Mouse (Mus musculus): ENCODE results near the gene Rabggta. TPM values are rescaled to one million over a fixed set of nuclear protein-coding genes. Genes with fewer than 3 reads are reported as not detected.
A peak's percentile ranks its signal among the peaks of the same experiment; 100 is the strongest.

Rabggta gene
- polyA plus RNA-seq, 1 experiment from 2014 or later, result 36.9 TPM

- peak; percentile 16 for ATAC-seq
- Histone ChIP-seq H3K9ac (ENCODE audit: low read depth, low read length) (peak overlapping the region; percentile 82), H3K27ac (ENCODE audit: low read length) (no peak overlapping the region), H3K27me3 (replicated peaks; ENCODE audit: control insufficient read depth, insufficient read depth, low read length) (no peaks in the 10 kb centered on the region), H3K4me3 (ENCODE audit: low read length) (peak overlapping the region; percentile 81), H3K9me3 (ENCODE audit: control insufficient read depth, low read length) (no peaks in the 10 kb centered on the region), H3K36me3 (ENCODE audit: control insufficient read depth, insufficient read depth, low read length) (peaks cover 16% of the 10 kb centered on the region), H3K4me2 (ENCODE audit: low read depth, low read length) (peak overlapping the region; percentile 42), H3K4me1 (ENCODE audit: control insufficient read depth, insufficient read depth, low read length) (peaks cover 5% of the 10 kb centered on the region; the same call in 1 of the 2 replicates)
- 11% methylated on average over 3 of the region's 3 CpGs for WGBS
These were observed 40.0 kb downstream of the Rabggta start for GRCm38 (mm10) chr14:55682118-55682493.

DNA sequence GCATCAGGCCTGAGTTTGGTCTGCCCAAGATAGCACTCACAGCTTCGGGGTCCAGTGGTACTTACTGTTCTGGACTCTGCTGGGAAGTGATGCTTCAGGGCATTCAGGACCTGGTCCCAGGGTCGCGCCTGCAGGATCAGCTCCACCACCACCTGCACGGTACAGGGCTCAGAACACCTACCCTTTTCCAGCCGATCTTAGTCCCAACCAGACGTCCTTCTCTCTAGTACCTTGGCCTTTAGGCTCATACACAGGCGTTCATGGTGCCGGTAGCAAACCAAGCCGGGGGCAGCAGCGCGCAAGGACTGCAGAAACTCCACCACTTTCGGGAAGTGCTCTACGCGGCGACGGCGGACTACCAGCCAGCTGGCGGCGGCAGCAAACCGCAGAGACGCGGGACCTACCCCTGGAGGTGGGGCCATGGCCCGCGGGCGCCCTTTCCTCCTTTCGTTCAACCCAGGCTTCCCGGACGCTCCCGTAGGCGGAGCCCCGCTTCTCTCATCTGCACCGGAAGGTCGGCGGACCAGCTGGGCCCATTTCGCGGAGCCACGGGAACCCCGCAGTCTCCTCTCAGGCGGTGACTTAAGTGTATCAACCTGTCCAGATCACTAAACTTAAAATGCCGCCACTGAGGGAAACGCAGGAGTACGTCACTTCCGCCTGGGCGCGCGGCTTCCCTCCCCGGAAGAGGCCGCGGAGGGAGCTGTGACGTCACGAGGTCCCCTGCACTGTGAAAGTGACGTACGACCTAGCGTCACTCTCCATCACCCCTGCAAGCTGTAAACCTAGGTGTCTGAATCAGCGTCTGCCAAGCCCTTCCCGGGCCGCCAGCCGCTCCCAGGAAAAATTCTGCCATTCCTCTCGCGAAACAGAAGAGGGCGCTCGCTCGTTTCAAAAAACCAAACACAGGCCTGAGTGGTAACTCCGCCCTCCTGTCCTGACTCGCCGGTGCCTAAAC is 40.6 kb downstream of the Rabggta start, which contains the start of gene Tinf2:
Gene Tinf2, minus strand, starts transcription at position 661 of the 958 bp plus-strand sequence.
- ATAC-seq, result peak; percentile 98
- under 1% methylated on average over 66 of the region's 66 CpGs for WGBS
- Histone ChIP-seq H3K36me3 (ENCODE audit: control insufficient read depth, insufficient read depth, low read length) (peaks cover 16% of the 10 kb centered on the region), H3K27me3 (replicated peaks; ENCODE audit: control insufficient read depth, insufficient read depth, low read length) (no peaks in the 10 kb centered on the region), H3K9ac (ENCODE audit: low read depth, low read length) (peak within 1 kb of the TSS; percentile 82), H3K4me1 (ENCODE audit: control insufficient read depth, insufficient read depth, low read length) (peaks cover 5% of the 10 kb centered on the region; the same call in 1 of the 2 replicates), H3K9me3 (ENCODE audit: control insufficient read depth, low read length) (no peaks in the 10 kb centered on the region), H3K4me2 (ENCODE audit: low read depth, low read length) (peak within 1 kb of the TSS; percentile 82), H3K27ac (ENCODE audit: low read length) (peak within 1 kb of the TSS; percentile 91), H3K4me3 (ENCODE audit: low read length) (peak within 1 kb of the TSS; percentile 81)

- H3K36me3 ChIP-seq (ENCODE audit: control insufficient read depth, insufficient read depth, low read length), result peaks cover 16% of the 10 kb centered on the region
- WGBS, result 84% methylated on average over 4 of the region's 4 CpGs
- no peak overlapping the region for H3K9ac ChIP-seq (ENCODE audit: low read depth, low read length)
- peaks cover 9% of the 10 kb centered on the region for H3K4me1 ChIP-seq (ENCODE audit: control insufficient read depth, insufficient read depth, low read length)
- ATAC-seq, result no peak
- H3K27ac ChIP-seq (ENCODE audit: low read length), result no peak overlapping the region
- no peaks in the 10 kb centered on the region for H3K27me3 ChIP-seq (replicated peaks; ENCODE audit: control insufficient read depth, insufficient read depth, low read length)
- no peak overlapping the region for H3K4me3 ChIP-seq (ENCODE audit: low read length)
- no peaks in the 10 kb centered on the region for H3K9me3 ChIP-seq (ENCODE audit: control insufficient read depth, low read length)
- H3K4me2 ChIP-seq (ENCODE audit: low read depth, low read length), result no peak overlapping the region
These were observed 44.4 kb downstream of the Rabggta start for GRCm38 (mm10) chr14:55677615-55678014.

DNA sequence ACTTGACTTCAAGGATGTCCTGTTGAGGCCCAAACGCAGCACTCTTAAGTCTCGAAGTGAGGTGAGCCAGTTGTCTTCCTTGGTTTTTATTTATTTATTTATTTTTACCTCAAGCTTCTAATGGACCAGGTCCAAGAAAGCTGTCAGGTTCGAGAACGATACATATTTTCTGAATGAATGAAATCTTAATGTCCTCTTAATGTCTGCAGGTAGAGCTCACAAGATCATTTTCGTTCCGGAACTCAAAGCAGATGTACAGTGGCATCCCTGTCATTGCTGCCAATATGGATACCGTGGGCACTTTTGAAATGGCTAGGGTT is 49.4 kb downstream of the Rabggta start:
- Histone ChIP-seq H3K9me3 (ENCODE audit: control insufficient read depth, low read length) (no peaks in the 10 kb centered on the region), H3K27me3 (replicated peaks; ENCODE audit: control insufficient read depth, insufficient read depth, low read length) (no peaks in the 10 kb centered on the region), H3K4me2 (ENCODE audit: low read depth, low read length) (peak overlapping the region; percentile 77), H3K9ac (ENCODE audit: low read depth, low read length) (peak overlapping the region; percentile 68), H3K36me3 (ENCODE audit: control insufficient read depth, insufficient read depth, low read length) (no peaks in the 10 kb centered on the region; the same call in 1 of the 2 replicates), H3K4me1 (ENCODE audit: control insufficient read depth, insufficient read depth, low read length) (peaks cover 14% of the 10 kb centered on the region), H3K4me3 (ENCODE audit: low read length) (peak overlapping the region; percentile 73), H3K27ac (ENCODE audit: low read length) (peak overlapping the region; percentile 79)
- ATAC-seq, result no peak
- WGBS, result 75% methylated on average over 7 of the region's 7 CpGs

DNA sequence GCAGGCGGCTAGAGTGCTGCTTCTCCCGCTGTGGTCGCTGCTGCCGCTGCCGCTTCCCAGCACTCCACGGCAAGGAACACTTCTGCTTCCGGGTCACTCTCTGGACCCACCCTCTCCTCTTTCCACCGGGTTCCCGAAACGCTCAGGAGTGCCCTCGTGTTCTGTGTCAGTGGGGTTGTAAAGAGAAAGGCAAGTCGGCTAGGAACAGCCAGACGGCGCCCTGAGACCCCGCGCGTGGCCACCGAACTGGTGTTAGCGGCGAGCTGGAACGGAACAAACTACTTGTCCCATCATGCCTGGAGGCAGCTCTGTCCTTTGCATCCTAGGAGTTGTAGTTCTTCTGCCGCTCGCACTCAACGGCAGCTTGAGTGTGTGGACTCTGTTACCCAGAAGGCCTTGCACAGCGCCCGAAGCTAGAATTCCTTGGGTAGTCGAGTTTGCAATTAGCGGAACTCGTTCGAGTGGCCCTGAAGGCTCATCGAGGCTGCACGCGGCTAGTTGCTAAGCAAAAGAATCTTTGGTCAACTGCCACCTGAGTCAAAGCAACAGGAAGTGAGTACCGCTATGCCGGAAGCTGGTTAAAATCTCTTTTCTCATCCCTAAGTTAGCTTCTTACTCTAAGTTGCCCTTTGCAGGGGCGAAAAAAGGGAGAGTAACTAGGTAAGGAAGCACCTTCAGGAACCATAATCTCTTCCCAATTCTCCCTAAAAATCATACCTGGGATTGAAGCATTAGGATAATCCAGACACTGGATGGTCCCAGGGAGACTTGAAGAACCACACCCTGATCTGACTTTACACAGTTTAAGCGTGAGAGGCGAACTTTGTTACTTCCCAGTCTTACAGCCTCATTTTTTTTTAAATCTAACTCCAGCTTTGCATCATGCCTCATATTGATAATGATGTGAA is 50.0 kb downstream of the Rabggta start, which contains the start of the genes Gmpr2 and Nedd8:
Gene Gmpr2, plus strand, starts transcription at position 109 of the 908 bp plus-strand sequence.
Gene Nedd8, minus strand, starts transcription at position 292 of the 908 bp plus-strand sequence.
- no peaks in the 10 kb centered on the region for H3K9me3 ChIP-seq (ENCODE audit: control insufficient read depth, low read length)
- peak within 1 kb of the TSS; percentile 73 for H3K4me3 ChIP-seq (ENCODE audit: low read length)
- no peaks in the 10 kb centered on the region; the same call in 1 of the 2 replicates for H3K36me3 ChIP-seq (ENCODE audit: control insufficient read depth, insufficient read depth, low read length)
- no peaks in the 10 kb centered on the region for H3K27me3 ChIP-seq (replicated peaks; ENCODE audit: control insufficient read depth, insufficient read depth, low read length)
- H3K4me1 ChIP-seq (ENCODE audit: control insufficient read depth, insufficient read depth, low read length), result peaks cover 14% of the 10 kb centered on the region
- ATAC-seq, result peak; percentile 99
- WGBS, result under 1% methylated on average over 38 of the region's 38 CpGs
- H3K27ac ChIP-seq (ENCODE audit: low read length), result peak within 1 kb of the TSS; percentile 89
- peak within 1 kb of the TSS; percentile 88 for H3K4me2 ChIP-seq (ENCODE audit: low read depth, low read length)
- peak within 1 kb of the TSS; percentile 89 for H3K9ac ChIP-seq (ENCODE audit: low read depth, low read length)

DNA sequence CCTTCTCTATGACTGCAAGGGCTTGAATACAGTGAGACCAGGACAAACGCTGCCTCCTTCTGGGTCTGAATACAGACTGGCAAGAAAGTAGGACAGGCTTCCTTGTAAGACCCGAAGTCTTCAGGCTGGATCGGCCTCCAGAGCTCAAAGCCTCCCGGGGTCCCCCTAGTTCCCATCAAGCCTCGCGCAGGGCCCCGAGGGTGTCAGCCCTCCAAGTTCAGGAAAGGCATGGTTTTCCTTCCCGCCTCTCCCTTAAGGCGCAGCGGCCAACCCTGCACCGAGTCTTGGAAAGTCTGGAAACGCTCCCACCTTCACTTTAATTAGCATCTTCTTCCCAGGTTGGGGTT is 50.6 kb downstream of the Rabggta start:
- peak; percentile 58 for ATAC-seq
- Histone ChIP-seq H3K27me3 (replicated peaks; ENCODE audit: control insufficient read depth, insufficient read depth, low read length) (no peaks in the 10 kb centered on the region), H3K36me3 (ENCODE audit: control insufficient read depth, insufficient read depth, low read length) (no peaks in the 10 kb centered on the region), H3K4me2 (ENCODE audit: low read depth, low read length) (peak overlapping the region; percentile 88), H3K9me3 (ENCODE audit: control insufficient read depth, low read length) (no peaks in the 10 kb centered on the region), H3K4me3 (ENCODE audit: low read length) (peak overlapping the region; percentile 73), H3K9ac (ENCODE audit: low read depth, low read length) (peak overlapping the region; percentile 89), H3K27ac (ENCODE audit: low read length) (peak overlapping the region; percentile 89), H3K4me1 (ENCODE audit: control insufficient read depth, insufficient read depth, low read length) (peaks cover 14% of the 10 kb centered on the region)
- WGBS, result 0% methylated on average over 12 of the region's 12 CpGs

Other genes starting within 250 kb of the Rabggta start
- 165 and 167 TPM in 2 replicates for gene Dhrs4, start 243.5 kb downstream of the Rabggta start, polyA plus RNA-seq (2015; fragmentation: Nextera tagmentation; extraction: Ambion mirVana)
- 1.0 TPM in 2 replicates for gene Carmil3, start 231.6 kb downstream of the Rabggta start, polyA plus RNA-seq (2015; fragmentation: Nextera tagmentation; extraction: Ambion mirVana)
- 0.61 TPM in 2 replicates for gene Cpne6, start 211.8 kb downstream of the Rabggta start, polyA plus RNA-seq (2015; fragmentation: Nextera tagmentation; extraction: Ambion mirVana)
- not detected in 2 replicates for gene Nrl, start 197.3 kb downstream of the Rabggta start, polyA plus RNA-seq (2015; fragmentation: Nextera tagmentation; extraction: Ambion mirVana)
- 46.2 and 51.8 TPM in 2 replicates for gene Pck2, start 182.0 kb downstream of the Rabggta start, polyA plus RNA-seq (2015; fragmentation: Nextera tagmentation; extraction: Ambion mirVana)
- 102 and 104 TPM in 2 replicates for gene Dcaf11, start 162.3 kb downstream of the Rabggta start, polyA plus RNA-seq (2015; fragmentation: Nextera tagmentation; extraction: Ambion mirVana)
- 2.0 and 2.2 TPM in 2 replicates for gene A730061H03Rik, start 161.9 kb downstream of the Rabggta start, polyA plus RNA-seq (2015; fragmentation: Nextera tagmentation; extraction: Ambion mirVana)
- 0.18 and 0.28 TPM in 2 replicates for gene Fitm1, start 146.6 kb downstream of the Rabggta start, polyA plus RNA-seq (2015; fragmentation: Nextera tagmentation; extraction: Ambion mirVana)
- 217 and 224 TPM in 2 replicates for gene Psme1, start 144.1 kb downstream of the Rabggta start, polyA plus RNA-seq (2015; fragmentation: Nextera tagmentation; extraction: Ambion mirVana)
- gene Emc9, start 137.0 kb downstream of the Rabggta start, polyA plus RNA-seq (2015; fragmentation: Nextera tagmentation; extraction: Ambion mirVana), result 14.0 and 15.6 TPM in 2 replicates
- 347 and 368 TPM in 2 replicates for gene Psme2, start 131.2 kb downstream of the Rabggta start, polyA plus RNA-seq (2015; fragmentation: Nextera tagmentation; extraction: Ambion mirVana)
- gene Rnf31, start 130.6 kb downstream of the Rabggta start, polyA plus RNA-seq (2015; fragmentation: Nextera tagmentation; extraction: Ambion mirVana), result 19.0 and 19.8 TPM in 2 replicates
- 11.6 and 12.9 TPM in 2 replicates for gene Irf9, start 118.7 kb downstream of the Rabggta start, polyA plus RNA-seq (2015; fragmentation: Nextera tagmentation; extraction: Ambion mirVana)
- gene Rec8, start 104.2 kb downstream of the Rabggta start, polyA plus RNA-seq (2015; fragmentation: Nextera tagmentation; extraction: Ambion mirVana), result 13.1 and 13.9 TPM in 2 replicates
- gene Ipo4, start 86.3 kb downstream of the Rabggta start, polyA plus RNA-seq (2015; fragmentation: Nextera tagmentation; extraction: Ambion mirVana), result 65.5 and 71.1 TPM in 2 replicates
- gene Gm49378, start 84.4 kb downstream of the Rabggta start, polyA plus RNA-seq (2015; fragmentation: Nextera tagmentation; extraction: Ambion mirVana), result 0.53 and 0.70 TPM in 2 replicates
- 131 and 133 TPM in 2 replicates for gene Tm9sf1, start 78.5 kb downstream of the Rabggta start, polyA plus RNA-seq (2015; fragmentation: Nextera tagmentation; extraction: Ambion mirVana)
- 1.0 and 1.3 TPM in 2 replicates for gene Tssk4, start 72.1 kb downstream of the Rabggta start, polyA plus RNA-seq (2015; fragmentation: Nextera tagmentation; extraction: Ambion mirVana)
- 65.6 and 70.7 TPM in 2 replicates for gene Mdp1, start 61.8 kb downstream of the Rabggta start, polyA plus RNA-seq (2015; fragmentation: Nextera tagmentation; extraction: Ambion mirVana)
- gene Gmpr2, start 50.3 kb downstream of the Rabggta start, polyA plus RNA-seq (2015; fragmentation: Nextera tagmentation; extraction: Ambion mirVana), result 52.3 and 58.4 TPM in 2 replicates
- 464 and 495 TPM in 2 replicates for gene Nedd8, start 50.1 kb downstream of the Rabggta start, polyA plus RNA-seq (2015; fragmentation: Nextera tagmentation; extraction: Ambion mirVana)
- 32.6 and 37.1 TPM in 2 replicates for gene Tinf2, start 40.4 kb downstream of the Rabggta start, polyA plus RNA-seq (2015; fragmentation: Nextera tagmentation; extraction: Ambion mirVana)
- 0.75 and 1.4 TPM in 2 replicates for gene Tgm1, start 8.3 kb downstream of the Rabggta start, polyA plus RNA-seq (2015; fragmentation: Nextera tagmentation; extraction: Ambion mirVana)
- 151 and 173 TPM in 2 replicates for gene Dhrs1, start 23.4 kb upstream of the Rabggta start, polyA plus RNA-seq (2015; fragmentation: Nextera tagmentation; extraction: Ambion mirVana)
- gene Nop9, start 23.4 kb upstream of the Rabggta start, polyA plus RNA-seq (2015; fragmentation: Nextera tagmentation; extraction: Ambion mirVana), result 28.3 and 33.6 TPM in 2 replicates
- gene Cideb, start 36.2 kb upstream of the Rabggta start, polyA plus RNA-seq (2015; fragmentation: Nextera tagmentation; extraction: Ambion mirVana), result 118 and 152 TPM in 2 replicates
- gene Ltb4r2, start 39.2 kb upstream of the Rabggta start, polyA plus RNA-seq (2015; fragmentation: Nextera tagmentation; extraction: Ambion mirVana), result 0.35 and 0.82 TPM in 2 replicates
- gene Ltb4r1, start 43.7 kb upstream of the Rabggta start, polyA plus RNA-seq (2015; fragmentation: Nextera tagmentation; extraction: Ambion mirVana), result 1.0 and 1.1 TPM in 2 replicates
- gene Adcy4, start 61.8 kb upstream of the Rabggta start, polyA plus RNA-seq (2015; fragmentation: Nextera tagmentation; extraction: Ambion mirVana), result 6.5 and 6.6 TPM in 2 replicates
- gene Ripk3, start 66.6 kb upstream of the Rabggta start, polyA plus RNA-seq (2015; fragmentation: Nextera tagmentation; extraction: Ambion mirVana), result 51.2 and 55.8 TPM in 2 replicates
- gene Nfatc4, start 100.9 kb upstream of the Rabggta start, polyA plus RNA-seq (2015; fragmentation: Nextera tagmentation; extraction: Ambion mirVana), result 21.1 and 21.2 TPM in 2 replicates
- 12.6 and 13.6 TPM in 2 replicates for gene Nynrin, start 131.7 kb upstream of the Rabggta start, polyA plus RNA-seq (2015; fragmentation: Nextera tagmentation; extraction: Ambion mirVana)
- gene Cbln3, start 162.1 kb upstream of the Rabggta start, polyA plus RNA-seq (2015; fragmentation: Nextera tagmentation; extraction: Ambion mirVana), result 0.17 and 0.27 TPM in 2 replicates
- 12.5 and 13.6 TPM in 2 replicates for gene Khnyn, start 162.7 kb upstream of the Rabggta start, polyA plus RNA-seq (2015; fragmentation: Nextera tagmentation; extraction: Ambion mirVana)
- gene Sdr39u1, start 178.0 kb upstream of the Rabggta start, polyA plus RNA-seq (2015; fragmentation: Nextera tagmentation; extraction: Ambion mirVana), result 85.2 and 89.2 TPM in 2 replicates
- gene Cma1, start 222.4 kb upstream of the Rabggta start, polyA plus RNA-seq (2015; fragmentation: Nextera tagmentation; extraction: Ambion mirVana), result 4.1 and 5.7 TPM in 2 replicates
- gene Cma2, start 228.7 kb upstream of the Rabggta start, polyA plus RNA-seq (2015; fragmentation: Nextera tagmentation; extraction: Ambion mirVana), result not detected in 2 replicates

Measured in intestine, embryonic 16.5 days (tissue).